Mouse (Mus musculus) neutrophil, adult 65 days (primary cell): ENCODE data around the gene Lix1l. TPM values are rescaled to one million over a fixed set of nuclear protein-coding genes. Genes with fewer than 3 reads are reported as not detected.

ENCODE experiments used
- total RNA-seq: library from RNA; stranded (reverse); gene quantifications from 2 replicates; pipeline ENCODE4 v1.2.4, GENCODE M21; 2023

Lix1l gene
- total RNA-seq: 0.41 and 0.68 TPM in 2 replicates

GRCm38 (mm10) chr3:96600639-96601250 lies at the start of gene Lix1l:
Gene Lix1l, plus strand, starts transcription at chr3:96601149.

GRCm38 (mm10) chr3:96557694-96558093 lies 43.3 kb upstream of the Lix1l start, which contains the start of gene Txnip:
Gene Txnip, plus strand, starts transcription at chr3:96557957.

GRCm38 (mm10) chr3:96576690-96577541 lies 24.0 kb upstream of the Lix1l start, which contains the start of gene Gm16253:
Gene Gm16253, plus strand, starts transcription at chr3:96576984.

GRCm38 (mm10) chr3:96593790-96594560 lies 7.0 kb upstream of the Lix1l start, which contains the start of gene Polr3gl:
Gene Polr3gl, minus strand, starts transcription at chr3:96594181.

GRCm38 (mm10) chr3:96596228-96596707 lies 4.7 kb upstream of the Lix1l start, which contains the start of gene Ankrd34a:
Gene Ankrd34a, plus strand, starts transcription at chr3:96596636.

GRCm38 (mm10) chr3:96629729-96630600 lies 29.0 kb downstream of the Lix1l start, which contains the start of gene Rbm8a:
Gene Rbm8a, plus strand, starts transcription at chr3:96629933.

GRCm38 (mm10) chr3:96634928-96635879 lies 34.3 kb downstream of the Lix1l start, which contains the start of the genes Pex11b and Gm42957:
Gene Pex11b, plus strand, starts transcription at chr3:96635376.
Gene Gm42957, plus strand, starts transcription at chr3:96635474.

GRCm38 (mm10) chr3:96645018-96645649 lies 44.2 kb downstream of the Lix1l start, which contains the start of gene Itga10:
Gene Itga10, plus strand, starts transcription at chr3:96645584.

GRCm38 (mm10) chr3:96669727-96670468 lies 68.9 kb downstream of the Lix1l start, which contains the start of gene Ankrd35:
Gene Ankrd35, plus strand, starts transcription at chr3:96670131.

Other genes starting within 250 kb of the Lix1l start
- gene BC107364, start 148.8 kb upstream of the Lix1l start, total RNA-seq: not detected in 2 replicates
- not detected in 2 replicates for gene Hfe2, start 76.0 kb upstream of the Lix1l start, total RNA-seq
- gene Txnip, start 43.2 kb upstream of the Lix1l start, total RNA-seq: 874 and 982 TPM in 2 replicates
- gene Gm16253, start 24.2 kb upstream of the Lix1l start, total RNA-seq: 0.82 TPM in 1 of 2 replicates, not detected in the other
- gene Polr3gl, start 7.0 kb upstream of the Lix1l start, total RNA-seq: 13.5 and 16.6 TPM in 2 replicates
- gene Ankrd34a, start 4.5 kb upstream of the Lix1l start, total RNA-seq: not detected in 2 replicates
- 52.4 and 66.7 TPM in 2 replicates for gene Rbm8a, start 28.8 kb downstream of the Lix1l start, total RNA-seq
- gene Pex11b, start 34.2 kb downstream of the Lix1l start, total RNA-seq: 9.8 and 10.4 TPM in 2 replicates
- not detected in 2 replicates for gene Gm42957, start 34.3 kb downstream of the Lix1l start, total RNA-seq
- 0.47 and 0.84 TPM in 2 replicates for gene Itga10, start 44.4 kb downstream of the Lix1l start, total RNA-seq
- gene Ankrd35, start 69.0 kb downstream of the Lix1l start, total RNA-seq: not detected in 2 replicates
- gene Pias3, start 95.2 kb downstream of the Lix1l start, total RNA-seq: 35.0 and 35.4 TPM in 2 replicates
- gene Nudt17, start 107.4 kb downstream of the Lix1l start, total RNA-seq: 0.88 and 1.3 TPM in 2 replicates
- 33.7 and 44.1 TPM in 2 replicates for gene Polr3c, start 126.5 kb downstream of the Lix1l start, total RNA-seq
- 62.1 and 69.5 TPM in 2 replicates for gene Rnf115, start 126.5 kb downstream of the Lix1l start, total RNA-seq
- gene Pdzk1, start 228.1 kb downstream of the Lix1l start, total RNA-seq: not detected in 2 replicates
- gene Cd160, start 228.2 kb downstream of the Lix1l start, total RNA-seq: not detected in 2 replicates